Mouse (Mus musculus) C2C12 (cell line): ENCODE measurements at regions not wholly inside any gene's neighbourhood (a gene's known extent, or its start where the extent isn't known, plus 50 kb on each side); places are given as distances from the start of the nearest gene placed in this dataset.

Experiments used
- CEBPB ChIP-seq: IDR thresholded peaks from one replicate; pipeline ENCODE4 v1.6.1; 2011; ENCODE audit warnings: low read depth, mild to moderate bottlenecking, control low read depth, moderate library complexity
- CTCF ChIP-seq: IDR thresholded peaks from one replicate; pipeline ENCODE4 v1.5.1; 2011; ENCODE audit not compliant: control insufficient read depth, insufficient read depth, insufficient read length
- FOSL1 ChIP-seq: IDR thresholded peaks from one replicate; pipeline ENCODE4 v1.8.0; 2011; ENCODE audit warnings: mild to moderate bottlenecking, low read length; ENCODE audit not compliant: poor library complexity, insufficient read depth, severe bottlenecking
- MAX ChIP-seq: IDR thresholded peaks from one replicate; pipeline ENCODE4 v1.6.1; 2011; ENCODE audit warnings: mild to moderate bottlenecking, control low read depth
- MYOD1 ChIP-seq: IDR thresholded peaks from one replicate; pipeline ENCODE4 v1.6.1; 2011; ENCODE audit warnings: low read depth; ENCODE audit not compliant: control insufficient read depth, insufficient read length
- MYOG ChIP-seq: IDR thresholded peaks from one replicate; pipeline ENCODE4 v1.6.1; 2011; ENCODE audit not compliant: control insufficient read depth, insufficient read length; ENCODE audit errors: extremely low read depth
- USF1 ChIP-seq: IDR thresholded peaks from one replicate; pipeline ENCODE4 v1.6.1; 2011; ENCODE audit warnings: low read depth, mild to moderate bottlenecking, control low read depth, moderate library complexity

GRCm38 (mm10) chr16:78170627-78171605 lies 130.4 kb upstream of the Cxadr start:
- TF ChIP-seq FOSL1 (no peak), CTCF (no peak), USF1 (no peak), MYOD1 (no peak), MYOG (no peak), MAX (no peak), CEBPB (no peak)
